30 mouse cellular contexts compared by ENCODE assay signal in the genomic region with DNA sequence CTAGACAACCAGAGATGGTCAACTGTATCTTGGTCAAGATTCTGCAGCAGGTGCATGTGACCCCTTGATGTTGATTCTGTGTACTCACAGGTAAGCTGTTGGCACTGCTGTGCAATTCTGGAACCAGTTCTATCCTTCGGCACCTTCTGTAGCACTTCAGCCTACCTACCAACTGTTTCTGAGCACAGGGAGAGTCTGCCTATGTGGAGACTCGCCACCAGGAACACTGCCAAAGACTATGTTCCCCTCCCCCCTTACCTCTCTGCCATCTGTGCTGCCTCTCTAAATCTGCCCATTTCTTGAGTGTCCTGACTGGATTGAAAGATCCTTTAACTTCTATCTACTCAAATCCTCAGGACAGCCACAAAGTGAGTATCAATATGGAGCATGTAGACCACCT. TPM values are rescaled to one million over a fixed set of nuclear protein-coding genes. Genes with fewer than 3 reads are reported as not detected.
DNase-seq lines count a peak whose midpoint lies in the region; ATAC-seq lines count a peak whose summit lies in the region.
"Had no signal": no experiment of that assay in that cellular context is flagged by ENCODE, and none has a peak within 500 bp of the region (broad histone marks: within the 10 kb centered on the region; RNA-seq: fewer than 3 reads in every experiment).

No protein-coding gene starts in this region.

- no peak for ATAC-seq in heart, embryonic 12.5 days (ENCODE audit: insufficient number of reproducible peaks, low FRiP score)
- no peak for ATAC-seq in liver, embryonic 12.5 days
- no peak for ATAC-seq in erythroblast, adult 5-6 weeks (replicated peaks; ENCODE audit: low FRiP score, poor library complexity, severe bottlenecking)
- ATAC-seq: midbrain, embryonic 16.5 days had no signal

- no peak overlapping the region for H3K4me2 ChIP-seq in heart, embryonic 12.5 days
- no peak overlapping the region for H3K4me2 ChIP-seq in liver, embryonic 12.5 days
- H3K4me2 ChIP-seq: heart, embryonic 13.5 days; hindbrain, embryonic 14.5 days had no signal

- H3K36me3 ChIP-seq in heart, embryonic 12.5 days = no peaks in the 10 kb centered on the region
- H3K36me3 ChIP-seq in liver, embryonic 12.5 days = no peaks in the 10 kb centered on the region
- H3K36me3 ChIP-seq: heart, embryonic 13.5 days; limb, embryonic 10.5 days had no signal

- H3K4me1 ChIP-seq in heart, embryonic 12.5 days (replicated peaks) = peaks cover 9% of the 10 kb centered on the region
- no peaks in the 10 kb centered on the region for H3K4me1 ChIP-seq in liver, embryonic 12.5 days

- no peak overlapping the region for H3K4me3 ChIP-seq in heart, embryonic 12.5 days
- H3K4me3 ChIP-seq in liver, embryonic 12.5 days = no peak overlapping the region
- H3K4me3 ChIP-seq: heart, embryonic 13.5 days; limb, embryonic 10.5 days had no signal

- H3K9me3 ChIP-seq in heart, embryonic 12.5 days (replicated peaks) = no peaks in the 10 kb centered on the region
- H3K9me3 ChIP-seq in liver, embryonic 12.5 days (replicated peaks) = no peaks in the 10 kb centered on the region
- H3K9me3 ChIP-seq: heart, embryonic 13.5 days; limb, embryonic 10.5 days had no signal

- H3K9ac ChIP-seq in heart, embryonic 12.5 days = no peak overlapping the region
- H3K9ac ChIP-seq in liver, embryonic 12.5 days = no peak overlapping the region
- H3K9ac ChIP-seq: heart, embryonic 13.5 days; hindbrain, embryonic 14.5 days had no signal

- H3K27me3 ChIP-seq in heart, embryonic 12.5 days (replicated peaks) = no peaks in the 10 kb centered on the region
- H3K27me3 ChIP-seq in liver, embryonic 12.5 days (replicated peaks) = no peaks in the 10 kb centered on the region
- H3K27me3 ChIP-seq: CH12.LX; heart, embryonic 13.5 days had no signal

- H3K27ac ChIP-seq in heart, embryonic 12.5 days (ENCODE audit: poor library complexity, severe bottlenecking) = no peak overlapping the region
- H3K27ac ChIP-seq in liver, embryonic 12.5 days = no peak overlapping the region
- H3K27ac ChIP-seq: heart, embryonic 13.5 days; hindbrain, embryonic 14.5 days; limb, embryonic 10.5 days had no signal

- DNase-seq in heart, adult 11 months = peak; percentile 70
- peak; percentile 61 for DNase-seq in right cerebral cortex, postnatal 25 days
- DNase-seq in right cerebral cortex, postnatal 4 days = no peak
- peak; percentile 71 to 78 for DNase-seq in cerebellum, postnatal 14 days
- DNase-seq: adrenal gland, postnatal 25 days; embryo, embryonic 11 days; kidney, adult 8-10 months; kidney, postnatal 25 days; lung, adult 2 months; lung, postnatal 36 days; thymus, postnatal 25 days had no signal

- WGBS in heart, embryonic 12.5 days = 77% methylated on average over 2 of the region's 2 CpGs
- WGBS in liver, embryonic 12.5 days (ENCODE audit: insufficient replicate concordance) = 61% methylated on average over 2 of the region's 2 CpGs

RNA-seq across cellular contexts. Expression of gene Gm21954, which starts 28.3 kb away (rescaled TPM):
- not detected in 2 replicates for polyA plus RNA-seq in heart, embryonic 12.5 days (2016; fragmentation: Nextera tagmentation; extraction: Ambion mirVana)
- polyA plus RNA-seq in liver, embryonic 12.5 days (2016; fragmentation: Nextera tagmentation; extraction: Ambion mirVana) = not detected in 2 replicates
- total RNA-seq in erythroblast, adult 5-6 weeks (2015; ENCODE audit: low replicate concordance) = not detected in 2 replicates
- not detected in 2 replicates for total RNA-seq in erythroblast, adult 5-6 weeks (2017; ENCODE audit: low replicate concordance)
- total RNA-seq: adrenal gland, postnatal 25 days; CH12.LX; gastrocnemius, adult 18-20 months; heart, postnatal 25 days; layer of hippocampus, postnatal 25 days; liver, adult 2 months; MEL; neutrophil, adult 5-6 weeks had no signal
- polyA plus RNA-seq: embryonic facial prominence, embryonic 14.5 days; gonadal fat pad, adult 2 months; heart, embryonic 13.5 days; hindbrain, embryonic 14.5 days; intestine, embryonic 14.5 days; limb, embryonic 10.5 days; liver, adult 2 months; lung, adult 2 months; midbrain, embryonic 16.5 days; small intestine, adult 2 months; testis, adult 2 months had no signal
